Mouse (Mus musculus): ENCODE results near the gene Nlrp3.
"Not testable (repeated sequence)": the region's sequence is repeated elsewhere in the genome, so short reads cannot be mapped to it uniquely, and the experiment has no call there.

Gene Nlrp3

GRCm38 (mm10) chr11:59537218-59538130 lies 3.9 kb upstream of the Nlrp3 start:
- DNase-seq (ENCODE audit: low spot score in 2 of 2), result no peak

DNA sequence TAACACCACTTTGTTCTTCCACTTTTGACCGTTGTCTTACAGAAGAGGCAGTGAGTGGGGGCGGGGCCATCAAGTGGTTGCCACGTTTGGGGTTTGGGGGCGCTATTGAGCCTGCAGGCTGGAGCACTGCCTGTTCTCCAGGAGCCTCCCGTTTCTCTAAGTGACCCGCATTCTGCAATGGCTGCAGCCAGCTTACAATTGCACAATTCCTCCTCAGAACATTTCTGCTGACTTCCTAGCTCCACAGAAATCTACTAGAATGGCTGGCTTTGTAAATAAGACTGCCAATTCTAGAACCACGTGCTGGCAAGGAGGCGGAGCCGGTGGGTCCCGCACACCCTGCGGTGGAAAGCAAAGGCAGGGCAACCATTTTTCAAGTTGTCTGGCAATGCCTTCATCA lies 3.0 kb upstream of the Nlrp3 start:
- peak in 1 of 2 experiments; percentile 34 for DNase-seq (ENCODE audit: low spot score in 2 of 2)

- no peak for DNase-seq (ENCODE audit: low spot score in 2 of 2)
These were observed 1.2 kb upstream of the Nlrp3 start for GRCm38 (mm10) chr11:59540123-59540522.

GRCm38 (mm10) chr11:59542442-59542841 lies 1.1 kb downstream of the Nlrp3 start:
- DNase-seq (ENCODE audit: low spot score in 2 of 2), result no peak

DNA sequence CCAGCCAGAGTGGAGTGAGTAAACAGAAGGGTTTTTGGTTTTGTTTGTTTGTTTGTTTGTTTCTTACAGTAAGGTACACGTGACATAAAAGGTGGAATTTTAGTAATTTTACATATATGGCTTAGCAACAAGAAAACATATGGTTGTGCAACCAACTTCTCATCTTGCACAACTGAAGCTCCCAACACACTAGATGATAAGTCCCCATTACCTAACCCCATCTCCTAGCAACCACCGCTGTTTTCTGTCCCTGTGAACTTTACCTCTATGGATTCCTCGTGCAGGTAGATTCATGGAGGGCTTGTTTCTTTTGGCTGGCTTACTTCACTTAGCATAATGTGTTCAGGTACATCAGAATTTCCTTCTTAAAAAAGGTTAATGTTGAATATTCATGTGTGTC lies 2.0 kb downstream of the Nlrp3 start:
- no peak for DNase-seq (ENCODE audit: low spot score in 2 of 2)

DNA sequence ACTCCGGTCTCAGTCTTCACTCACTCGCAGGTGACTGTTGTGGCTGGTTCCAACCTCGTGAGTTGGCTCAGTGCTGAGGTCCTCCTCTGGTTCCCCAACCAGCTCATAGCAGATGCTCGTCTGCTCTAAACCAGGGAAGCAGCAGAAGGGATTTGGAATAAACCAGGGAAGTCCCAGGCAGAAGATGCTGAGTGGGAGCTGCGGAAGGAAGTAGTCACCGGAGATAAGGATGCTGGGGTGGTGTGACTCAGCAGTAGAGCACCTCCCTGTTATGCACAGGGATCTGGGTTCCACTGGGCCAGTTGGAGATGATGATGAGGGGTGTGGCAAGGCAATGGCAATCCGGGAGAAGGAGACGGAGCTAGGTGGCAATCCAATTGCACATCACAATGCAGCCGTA lies 2.6 kb downstream of the Nlrp3 start:
- DNase-seq (ENCODE audit: low spot score in 2 of 2), result no peak

GRCm38 (mm10) chr11:59554127-59554526 lies 12.8 kb downstream of the Nlrp3 start:
- DNase-seq (ENCODE audit: low spot score in 2 of 2), result no peak

GRCm38 (mm10) chr11:59554535-59554934 lies 13.2 kb downstream of the Nlrp3 start:
- no peak for DNase-seq (ENCODE audit: low spot score in 2 of 2)

- DNase-seq (ENCODE audit: low spot score in 2 of 2), result no peak
These were observed 19.5 kb downstream of the Nlrp3 start for GRCm38 (mm10) chr11:59560906-59561305.

GRCm38 (mm10) chr11:59562336-59562735 lies 21.0 kb downstream of the Nlrp3 start:
- DNase-seq (ENCODE audit: low spot score in 2 of 2), result no peak

DNA sequence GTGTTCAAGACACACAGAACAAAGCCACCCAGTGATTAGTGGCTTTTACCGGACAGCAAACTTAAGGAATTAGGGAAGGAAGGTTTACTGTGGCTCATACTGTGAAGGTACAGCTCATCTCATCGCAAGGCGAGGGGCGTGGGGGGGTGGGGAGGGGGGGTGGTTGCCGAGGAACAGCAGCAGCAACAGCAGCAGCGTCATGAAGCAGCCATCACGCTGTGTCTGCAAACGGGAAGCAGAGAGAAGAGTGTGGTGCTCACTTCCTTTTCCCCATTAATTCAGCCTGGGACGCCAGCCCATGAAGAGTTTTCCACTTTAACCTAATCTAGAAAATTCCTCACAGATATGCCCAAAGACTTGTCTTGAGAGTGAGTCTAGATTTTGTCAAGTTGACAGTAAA lies 21.5 kb downstream of the Nlrp3 start:
- no peak for DNase-seq (ENCODE audit: low spot score in 2 of 2)

GRCm38 (mm10) chr11:59569306-59569705 lies 27.9 kb downstream of the Nlrp3 start:
- no peak for DNase-seq (ENCODE audit: low spot score in 2 of 2)

DNA sequence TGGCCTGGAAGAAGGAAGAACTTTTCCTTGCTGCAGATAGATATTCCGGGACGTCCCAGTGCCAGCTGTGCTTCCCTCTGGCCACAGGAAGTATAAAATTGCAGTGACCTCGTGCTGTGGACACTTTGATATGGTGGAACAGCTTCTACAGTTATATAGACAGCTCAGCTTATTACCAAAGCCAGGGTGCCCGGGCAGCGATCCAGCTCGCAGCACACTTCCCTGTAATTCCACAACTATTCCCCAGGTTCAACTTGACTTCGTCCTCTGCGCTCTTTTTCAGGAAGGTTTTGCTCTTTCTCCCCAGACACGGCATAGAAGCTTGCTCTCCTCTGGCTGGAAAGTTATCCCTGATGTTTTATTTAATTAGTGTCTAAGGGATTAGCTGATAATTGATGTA lies 34.4 kb downstream of the Nlrp3 start:
- DNase-seq (ENCODE audit: low spot score in 2 of 2), result no peak

GRCm38 (mm10) chr11:59576135-59576534 lies 34.8 kb downstream of the Nlrp3 start, which contains the start of gene Olfr222:
Olfr222 (minus strand) TSS chr11:59576235.
- not testable (repeated sequence) for DNase-seq (ENCODE audit: low spot score in 2 of 2)

GRCm38 (mm10) chr11:59584539-59584938 lies 43.2 kb downstream of the Nlrp3 start:
- DNase-seq (ENCODE audit: low spot score in 2 of 2), result no peak

GRCm38 (mm10) chr11:59589496-59589895 lies 48.1 kb downstream of the Nlrp3 start:
- no peak for DNase-seq (ENCODE audit: low spot score in 2 of 2)

DNA sequence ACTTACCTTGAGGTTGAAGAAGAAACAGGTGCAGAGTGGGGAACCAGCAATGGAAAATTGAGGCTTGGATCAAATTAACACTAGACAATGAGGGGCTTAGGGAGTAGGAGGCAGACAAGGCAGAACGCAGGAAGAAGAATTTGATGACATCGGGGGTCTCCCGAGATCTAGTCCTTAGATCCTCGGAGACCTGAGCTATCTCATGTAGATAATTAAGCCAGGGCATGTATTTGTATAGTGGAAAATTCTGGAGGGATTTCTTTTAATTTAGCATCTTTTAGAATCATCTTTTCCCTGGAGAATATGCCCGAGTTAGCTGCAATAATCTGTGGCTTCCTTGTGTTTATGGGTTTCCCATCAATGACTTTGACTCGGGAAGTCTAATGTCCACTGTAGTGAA lies 51.8 kb downstream of the Nlrp3 start, which contains the start of gene Olfr223:
Gene Olfr223, minus strand, starts transcription at position 101 of the 400 bp plus-strand sequence.
- DNase-seq (ENCODE audit: low spot score in 2 of 2), result no peak

DNA sequence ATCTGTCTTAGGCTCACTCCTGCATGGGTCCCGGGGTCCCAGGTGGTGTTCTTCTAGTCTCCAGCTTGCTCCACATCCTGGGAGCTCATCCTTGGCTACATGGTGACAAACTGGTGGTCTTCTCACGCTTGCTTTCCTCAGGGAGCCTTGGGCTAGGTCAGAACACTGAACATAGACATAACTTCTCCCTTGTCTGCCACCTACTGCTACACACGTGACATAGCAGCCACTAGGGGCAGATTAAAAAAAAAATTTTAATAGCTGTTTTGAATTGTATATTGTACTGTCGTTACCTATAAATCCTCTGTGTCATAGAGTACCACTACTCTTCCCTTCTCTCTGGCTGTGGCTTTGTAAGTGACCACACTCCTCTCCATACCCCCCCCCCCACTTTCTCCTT lies 54.7 kb downstream of the Nlrp3 start:
- DNase-seq (ENCODE audit: low spot score in 2 of 2), result no peak

DNA sequence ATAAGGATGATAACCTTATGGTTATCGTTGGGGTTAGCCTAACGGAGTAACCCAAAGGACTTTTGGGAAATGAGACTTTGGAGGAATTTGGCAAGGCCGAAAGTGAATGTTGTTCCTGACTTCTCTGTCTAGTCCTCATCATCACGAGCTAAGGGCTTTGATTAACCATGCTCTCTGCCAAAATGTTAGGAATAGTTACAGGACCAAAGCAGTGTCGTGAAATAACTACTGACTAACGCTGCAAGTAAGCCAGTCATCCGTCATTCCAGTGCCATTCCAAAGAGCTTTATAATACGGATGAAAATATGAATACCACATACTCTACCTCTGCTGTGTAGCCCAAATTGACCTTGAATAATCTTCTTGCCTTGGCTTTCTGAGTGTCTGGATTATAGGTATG lies 55.6 kb downstream of the Nlrp3 start:
- DNase-seq (ENCODE audit: low spot score in 2 of 2), result no peak

- no peak for DNase-seq (ENCODE audit: low spot score in 2 of 2)
These were observed 57.8 kb downstream of the Nlrp3 start for GRCm38 (mm10) chr11:59599211-59599610.

- DNase-seq (ENCODE audit: low spot score in 2 of 2), result no peak
These were observed 59.5 kb downstream of the Nlrp3 start for GRCm38 (mm10) chr11:59600872-59601271.

DNA sequence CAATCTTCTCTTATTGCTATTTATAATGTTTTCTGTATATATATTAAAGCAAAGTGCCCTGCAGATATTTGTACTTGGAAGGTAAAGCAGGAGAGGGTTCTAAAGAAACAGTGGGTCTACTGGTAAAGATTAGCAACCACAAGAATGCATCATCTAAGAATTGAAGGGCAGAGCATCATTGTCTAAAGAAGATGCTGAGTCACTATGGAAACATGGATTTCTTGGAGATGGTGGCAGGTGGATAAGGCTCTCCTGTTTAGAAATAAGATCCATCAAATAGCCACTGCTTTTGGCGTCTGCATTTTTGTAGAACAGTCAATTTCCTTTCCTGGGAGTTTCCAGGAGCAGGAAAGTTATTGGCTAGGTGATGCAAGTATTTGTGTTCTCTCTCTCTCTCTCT lies 60.9 kb downstream of the Nlrp3 start:
- no peak for DNase-seq (ENCODE audit: low spot score in 2 of 2)

GRCm38 (mm10) chr11:59611646-59612045 lies 70.3 kb downstream of the Nlrp3 start:
- DNase-seq (ENCODE audit: low spot score in 2 of 2), result no peak
